Mouse (Mus musculus) gastrocnemius, postnatal 36 days (tissue): ENCODE measurements around the gene Bmyc. TPM values are rescaled to one million over a fixed set of nuclear protein-coding genes. Genes with fewer than 3 reads are reported as not detected.
"Not testable (repeated sequence)": the region's sequence is repeated elsewhere in the genome, so short reads cannot be mapped to it uniquely, and the experiment has no call there.

Experiments
- DNase-seq, 2 experiments: peaks; one replicate each; pipeline ENCODE4 v3.0.0; 2022
- intact Hi-C: fragments of 180-260 bp; cut with DNase I; formaldehyde crosslinking; loops from one replicate; pipeline ENCODE4 v1.15.1; 2025
- long read RNA-seq, 2 experiments: library from polyadenylated mRNA; stranded (forward); transcript quantifications; one replicate each; pipeline ENCODE4 v2.0.0; 2021
- total RNA-seq, 2 experiments: library from RNA; stranded (reverse); gene quantifications; 2 replicates each; pipeline ENCODE4 v1.2.3; 2021

Bmyc gene
- total RNA-seq, result 10 to 100 TPM; 15.4 to 16.3 TPM
- long read RNA-seq, experiment 1, transcript Bmyc-201 (1 exons, 983 nt), result major isoform, 33 of 33 reads
- long read RNA-seq, experiment 1, partial matches to known transcripts, result 0 of 33 reads
- long read RNA-seq, experiment 1, other reads (novel, unspliced or antisense), result 0 of 33 reads
- long read RNA-seq, experiment 2, transcript Bmyc-201 (1 exons, 983 nt), result major isoform, 60 of 60 reads
- long read RNA-seq, experiment 2, partial matches to known transcripts, result 0 of 60 reads
- long read RNA-seq, experiment 2, other reads (novel, unspliced or antisense), result 0 of 60 reads

DNA sequence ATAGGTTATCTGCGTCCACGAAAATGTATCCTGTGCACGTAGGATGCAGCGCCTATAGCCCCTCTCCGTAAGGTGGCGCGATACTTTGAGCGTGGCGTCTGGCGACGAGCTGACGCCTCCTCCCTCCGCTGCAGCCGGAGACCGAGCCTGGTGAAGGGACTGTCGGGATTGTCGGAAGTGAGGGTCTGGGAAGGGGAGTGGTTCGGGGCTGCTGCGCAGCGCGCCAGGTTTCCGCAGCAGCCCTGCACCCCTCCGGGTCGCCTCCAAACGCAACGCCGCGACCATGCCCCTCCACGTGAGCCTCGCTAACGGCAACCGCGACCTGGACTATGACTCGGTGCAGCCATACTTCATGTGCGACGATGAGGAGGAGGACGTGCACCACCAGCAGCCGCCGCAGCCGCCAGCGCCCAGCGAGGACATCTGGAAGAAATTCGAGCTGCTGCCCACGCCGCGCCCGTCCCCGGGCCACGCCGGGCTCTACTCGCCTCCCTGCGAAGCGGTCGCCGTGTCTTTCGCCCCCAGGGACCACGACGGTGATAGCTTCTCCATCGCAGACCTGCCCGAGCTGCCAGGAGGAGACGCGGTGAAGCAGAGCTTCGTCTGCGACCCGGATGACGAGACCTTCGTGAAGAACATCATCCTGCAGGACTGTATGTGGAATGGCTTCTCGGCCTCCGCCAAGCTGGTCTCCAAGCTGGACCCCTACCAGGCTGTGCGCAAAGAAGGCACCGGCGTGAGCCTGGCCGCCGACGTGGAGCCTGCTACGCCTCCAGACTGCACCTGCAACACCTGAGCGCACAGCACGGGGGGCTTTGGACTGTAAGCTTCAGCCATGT is at the start of gene Bmyc:
Gene Bmyc (plus strand): TSS at position 97 of the 839 bp plus-strand sequence.
- DNase-seq, result peak; percentile 63 to 69
- intact Hi-C loops, result loop anchor here (5.0 kb wide), 1 partner anchor 70 kb away; no protein-coding TSS in a partner anchor

DNA sequence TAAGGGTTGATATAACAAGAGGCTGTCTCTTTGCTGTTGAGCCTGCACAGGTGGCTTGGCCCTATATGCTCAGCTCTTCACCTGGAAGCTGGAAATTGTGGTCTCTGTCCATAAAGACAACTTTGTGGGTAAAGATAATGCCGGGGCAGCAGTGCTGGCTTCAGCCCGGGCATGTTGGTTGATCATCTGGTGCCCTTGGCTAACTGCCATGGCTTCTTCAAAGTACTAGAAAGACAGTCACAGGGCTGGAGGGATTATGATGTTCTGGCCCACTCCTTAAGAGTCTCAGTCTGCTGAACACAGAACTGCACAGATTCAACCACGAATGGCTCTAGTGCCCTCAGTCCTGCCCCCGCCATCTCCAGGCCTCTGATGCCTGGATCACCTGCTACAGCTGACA is 49.3 kb upstream of the Bmyc start:
- DNase-seq, result no peak
- intact Hi-C loops, result no loop called here

DNA sequence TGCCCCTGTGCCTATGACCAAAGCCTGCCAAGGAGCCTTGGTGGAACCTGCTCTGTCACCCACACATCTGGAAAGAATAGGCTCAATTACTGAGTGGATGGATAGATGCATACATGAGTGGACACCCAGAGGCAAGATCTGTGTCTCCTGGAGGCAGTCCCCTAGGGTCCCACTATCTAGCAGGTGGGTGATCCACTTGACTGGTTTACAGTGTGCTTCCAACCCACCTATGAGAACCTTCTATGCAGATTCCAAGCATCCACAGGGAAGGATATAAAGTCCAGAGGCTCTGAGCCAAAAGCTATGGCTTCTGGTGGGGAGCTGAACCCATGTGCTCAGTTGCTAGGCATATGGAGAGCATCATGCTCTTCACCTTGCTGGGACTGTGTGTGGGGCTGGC is 48.9 kb upstream of the Bmyc start, which contains the start of gene Lcn5:
Gene Lcn5 (plus strand): TSS at position 301 of the 400 bp plus-strand sequence.
- intact Hi-C loops, result no loop called here
- no peak for DNase-seq

DNA sequence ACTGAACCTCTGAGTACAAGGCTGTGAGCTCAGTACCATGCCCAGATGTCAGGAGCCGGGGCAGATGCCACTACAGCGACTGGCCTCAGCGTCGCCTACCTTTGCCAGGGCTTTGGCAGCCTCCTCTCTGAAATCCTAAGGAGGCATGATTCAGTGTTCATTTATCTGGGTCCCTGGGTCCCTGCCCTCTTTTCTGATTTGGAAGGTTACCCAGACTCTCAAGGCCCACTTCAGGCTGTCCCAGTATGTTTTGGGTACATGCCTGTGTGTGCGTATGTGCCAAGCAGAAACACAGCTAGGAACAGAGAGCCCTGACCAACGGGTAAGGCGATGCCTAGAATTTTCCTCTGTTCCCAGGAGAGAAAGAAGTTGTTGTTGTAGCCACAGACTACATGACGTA is 46.3 kb upstream of the Bmyc start:
- no peak for DNase-seq
- intact Hi-C loops, result no loop called here

GRCm38 (mm10) chr2:25661245-25661970 is 45.1 kb upstream of the Bmyc start:
- intact Hi-C loops, result no loop called here
- DNase-seq, result no peak

DNA sequence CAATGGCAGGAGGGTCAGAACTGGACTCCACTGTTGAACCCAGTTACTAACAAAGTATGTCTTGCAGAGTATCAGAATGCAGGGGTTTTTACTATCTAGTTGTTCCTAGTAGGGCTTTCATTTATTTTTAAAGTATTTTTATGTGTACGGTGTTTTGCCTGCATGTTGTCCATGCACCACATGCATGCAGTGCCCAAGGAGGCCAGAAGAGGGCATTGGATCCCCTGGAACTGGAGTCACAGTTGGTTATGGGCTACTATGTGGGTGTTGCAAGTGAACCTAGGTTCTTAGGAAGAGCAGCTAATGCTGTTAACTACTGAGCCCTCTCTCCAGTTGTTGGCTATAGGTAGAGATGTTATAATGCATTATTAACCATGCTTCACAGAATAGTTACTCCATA is 43.0 kb upstream of the Bmyc start:
- intact Hi-C loops, result no loop called here

GRCm38 (mm10) chr2:25664125-25664524 is 42.4 kb upstream of the Bmyc start:
- intact Hi-C loops, result no loop called here
- DNase-seq, result no peak

More for the DNA sequence above, 43.0 kb upstream of the Bmyc start:
- peak in 1 of 2 experiments; percentile 22 for DNase-seq

DNA sequence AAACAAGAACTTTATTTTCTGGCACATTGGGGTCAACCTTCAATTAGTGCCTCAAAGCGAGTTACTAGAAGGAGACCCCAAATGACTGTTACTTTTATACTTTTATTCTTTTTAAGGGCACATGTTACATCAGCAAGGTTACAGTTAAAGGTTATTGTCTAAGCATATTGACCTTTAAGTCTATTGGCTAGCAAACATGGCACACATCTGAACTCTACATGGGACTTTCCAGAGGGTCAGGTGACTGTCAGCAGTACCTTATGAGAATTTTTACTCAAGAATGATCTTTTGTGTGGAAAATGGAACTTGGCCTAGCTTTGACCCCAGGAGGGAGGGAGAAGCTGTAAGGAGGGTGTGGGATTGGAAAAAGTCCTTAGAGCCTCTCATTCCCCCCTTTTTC is 40.0 kb upstream of the Bmyc start:
- DNase-seq, result no peak
- intact Hi-C loops, result no loop called here

DNA sequence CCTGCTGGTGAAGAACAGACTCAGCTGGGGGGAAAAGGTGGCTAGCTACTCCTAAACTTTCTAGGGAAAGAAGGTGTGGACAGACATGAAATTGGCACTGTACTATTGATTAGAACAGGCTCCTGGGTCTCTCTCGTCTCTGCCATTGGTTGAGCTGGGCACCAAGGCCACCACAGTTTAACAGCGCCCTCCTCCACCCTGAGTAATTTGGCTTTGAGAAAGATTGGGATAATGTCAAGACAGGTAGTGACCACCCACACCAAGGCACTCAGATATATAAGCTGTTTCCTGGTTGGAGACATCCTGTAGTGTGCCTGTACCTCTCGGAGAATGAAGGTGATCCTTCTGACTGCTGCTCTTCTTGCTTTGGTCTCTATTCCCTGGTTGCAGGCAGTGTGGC is 30.1 kb upstream of the Bmyc start, which contains the start of gene Lcn6:
Gene Lcn6 (plus strand): TSS at position 301 of the 400 bp plus-strand sequence.
- intact Hi-C loops, result no loop called here
- DNase-seq, result no peak

DNA sequence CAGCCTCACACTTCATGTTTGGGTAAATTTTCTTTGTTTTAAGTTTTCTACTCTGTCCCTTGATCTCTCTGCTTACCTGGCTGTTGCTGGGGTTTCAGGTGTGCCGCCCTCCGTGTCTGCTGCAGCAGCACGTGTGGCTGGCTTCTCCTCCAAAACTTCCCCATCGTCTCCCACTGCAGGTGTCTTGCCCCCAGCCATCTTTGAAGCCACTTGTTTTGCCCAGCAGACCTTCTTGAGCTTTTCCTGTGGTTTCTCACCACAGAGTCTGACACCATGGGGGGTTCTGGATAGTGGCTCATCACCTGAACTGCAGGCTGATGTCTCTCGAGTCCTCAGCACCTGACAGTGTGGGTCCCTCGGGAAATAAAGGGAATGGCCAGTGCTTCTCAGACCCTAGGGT is 27.0 kb upstream of the Bmyc start:
- no peak for DNase-seq
- intact Hi-C loops, result no loop called here

DNA sequence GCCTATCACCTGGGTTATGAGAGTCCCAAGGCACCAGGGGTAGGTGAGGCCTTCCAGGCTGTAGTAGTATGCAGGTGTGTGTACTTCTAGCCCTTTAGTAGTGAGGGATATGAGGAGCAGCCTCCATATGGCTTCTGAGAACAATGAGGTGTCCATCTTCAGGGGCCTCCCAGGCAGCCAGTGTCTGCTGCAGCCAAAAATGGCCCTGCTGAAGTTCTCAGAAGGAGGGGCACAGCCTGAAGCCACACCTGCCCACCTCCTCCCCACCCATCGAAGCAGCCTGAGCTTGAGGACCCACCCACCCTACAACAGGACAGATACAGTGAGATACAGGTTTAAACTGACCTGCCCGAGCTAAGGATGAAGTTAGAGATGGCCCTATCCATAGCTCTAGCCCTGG is 24.1 kb upstream of the Bmyc start, which contains the start of gene Lcn10:
Gene Lcn10 (plus strand): TSS at position 301 of the 400 bp plus-strand sequence.
- intact Hi-C loops, result no loop called here

DNA sequence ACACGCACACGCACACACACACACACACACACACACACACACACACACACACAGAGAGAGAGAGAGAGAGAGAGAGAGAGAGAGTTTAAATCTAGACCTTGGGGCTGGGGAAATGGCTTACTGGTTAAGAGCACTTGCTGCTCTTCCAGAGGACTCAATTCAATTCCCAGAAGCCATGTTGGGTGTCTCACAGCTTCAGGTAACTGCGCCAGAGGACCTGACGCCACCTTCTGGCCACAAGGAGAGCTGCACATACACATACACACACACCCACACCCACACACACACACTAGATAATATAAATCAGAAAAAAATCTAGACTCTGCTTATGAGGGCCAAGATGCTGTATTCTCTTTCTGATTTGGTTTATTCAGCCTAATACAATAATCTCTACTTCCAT is 19.6 kb upstream of the Bmyc start:
- intact Hi-C loops, result no loop called here
- no peak for DNase-seq

More for the DNA sequence above, 24.1 kb upstream of the Bmyc start, which contains the start of gene Lcn10:
- DNase-seq, result no peak

GRCm38 (mm10) chr2:25694605-25695004 is 11.9 kb upstream of the Bmyc start:
- DNase-seq, result peak; percentile 38 to 42
- intact Hi-C loops, result loop anchor here (5.0 kb wide), 1 partner anchor 52 kb away; no protein-coding TSS in a partner anchor

DNA sequence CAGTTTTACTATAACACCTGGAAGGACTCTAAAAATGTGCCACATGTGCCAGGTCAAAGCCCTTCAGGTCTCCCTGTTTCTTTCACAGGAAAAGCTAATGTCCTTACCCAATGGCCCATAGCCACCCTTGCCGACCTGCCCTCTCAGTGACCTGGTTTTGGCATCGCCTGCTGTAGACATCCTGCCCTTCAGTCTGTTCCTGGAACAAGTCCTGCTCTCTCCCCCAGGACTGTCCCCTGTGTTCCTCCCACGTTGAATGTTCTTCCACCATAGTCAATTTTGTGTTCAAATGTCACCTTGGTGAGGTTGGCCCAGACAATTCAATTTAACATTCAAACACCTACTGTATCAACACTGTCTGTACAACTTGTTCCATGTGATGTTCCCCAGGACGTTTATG is 9.6 kb upstream of the Bmyc start:
- DNase-seq, result peak in 1 of 2 experiments; percentile 6
- intact Hi-C loops, result no loop called here

DNA sequence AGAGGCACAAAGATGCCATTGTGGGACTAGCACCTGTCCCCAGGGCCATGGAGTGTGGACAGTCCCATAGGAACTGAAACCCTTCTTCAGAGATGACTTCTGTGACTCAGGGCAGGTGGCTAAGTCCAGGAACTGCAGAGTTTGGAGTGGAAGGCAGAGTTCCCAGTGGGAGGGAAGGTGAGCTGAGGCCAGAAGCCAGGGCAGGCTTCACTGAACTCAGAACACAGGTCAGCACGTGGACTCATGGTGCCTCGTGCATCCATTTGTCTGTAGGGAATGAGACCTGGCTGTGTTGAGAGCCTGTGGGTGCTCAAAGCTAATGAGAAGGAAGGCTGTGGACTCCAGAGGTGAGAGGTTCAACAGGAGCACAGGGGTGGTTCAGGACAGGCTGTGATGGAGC is 7.8 kb upstream of the Bmyc start:
- intact Hi-C loops, result no loop called here
- DNase-seq, result peak in 1 of 2 experiments; percentile 0

DNA sequence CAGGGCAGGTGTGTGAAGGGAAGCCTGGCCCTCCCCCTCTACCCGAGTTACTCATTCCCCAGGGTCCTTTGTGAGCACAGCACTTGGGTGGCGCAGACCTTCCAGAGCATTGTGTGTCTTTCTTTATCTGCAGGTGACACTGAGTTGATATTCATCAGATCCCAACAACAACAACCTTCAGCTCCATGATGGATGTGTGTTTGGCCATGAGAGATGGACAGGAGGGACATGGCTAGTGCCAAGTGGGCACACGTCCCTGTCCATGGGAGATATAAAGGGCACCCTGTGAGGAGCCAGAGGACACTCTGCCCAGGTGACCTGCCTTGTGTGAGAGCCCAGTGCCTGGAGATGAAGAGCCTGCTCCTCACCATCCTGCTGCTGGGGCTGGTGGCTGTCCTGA is 6.8 kb upstream of the Bmyc start, which contains the start of gene Obp2a:
Gene Obp2a (plus strand): TSS at position 301 of the 400 bp plus-strand sequence.
- DNase-seq, intact Hi-C loops: not testable (repeated sequence)

DNA sequence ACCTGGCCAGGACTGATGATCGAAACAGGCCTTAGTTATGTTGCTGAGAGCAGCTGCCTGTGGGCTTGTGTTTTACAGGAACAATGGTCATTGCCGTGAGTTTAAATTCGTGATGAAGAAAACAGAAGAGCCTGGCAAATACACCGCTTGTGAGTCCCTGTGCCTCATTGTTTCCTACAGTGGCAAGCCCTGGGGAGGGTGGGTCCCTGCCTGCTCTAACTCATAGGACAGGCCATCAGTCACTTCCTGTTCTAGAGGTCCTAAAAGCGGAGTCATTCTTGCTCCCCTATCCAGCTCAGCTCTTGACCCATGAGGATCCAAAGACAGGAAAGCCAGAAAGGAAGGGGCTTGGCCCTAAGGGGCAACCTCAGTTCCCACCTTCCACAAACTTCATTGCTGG is 5.5 kb upstream of the Bmyc start:
- DNase-seq, result no peak
- intact Hi-C loops, result no loop called here

DNA sequence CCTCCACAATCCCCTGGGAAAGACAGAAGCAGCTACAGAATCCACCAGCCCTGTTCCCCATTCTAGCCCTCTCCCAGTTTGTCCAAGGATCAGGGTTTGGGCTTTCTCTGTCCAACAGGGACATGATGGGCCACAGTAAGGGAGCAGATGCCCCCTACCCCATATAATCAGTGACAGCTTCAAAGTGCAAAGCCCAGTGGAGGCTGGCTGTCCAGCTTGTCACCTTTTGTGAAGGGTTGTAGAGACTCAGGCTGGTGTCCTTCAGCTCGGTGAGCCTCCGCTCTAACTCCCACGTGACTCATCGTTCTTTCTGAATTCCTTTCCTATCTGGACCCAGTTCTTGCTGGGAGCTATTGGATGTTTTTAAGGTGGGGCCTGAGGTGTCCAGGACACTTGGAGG is 2.8 kb upstream of the Bmyc start:
- intact Hi-C loops, result no loop called here
- no peak for DNase-seq

DNA sequence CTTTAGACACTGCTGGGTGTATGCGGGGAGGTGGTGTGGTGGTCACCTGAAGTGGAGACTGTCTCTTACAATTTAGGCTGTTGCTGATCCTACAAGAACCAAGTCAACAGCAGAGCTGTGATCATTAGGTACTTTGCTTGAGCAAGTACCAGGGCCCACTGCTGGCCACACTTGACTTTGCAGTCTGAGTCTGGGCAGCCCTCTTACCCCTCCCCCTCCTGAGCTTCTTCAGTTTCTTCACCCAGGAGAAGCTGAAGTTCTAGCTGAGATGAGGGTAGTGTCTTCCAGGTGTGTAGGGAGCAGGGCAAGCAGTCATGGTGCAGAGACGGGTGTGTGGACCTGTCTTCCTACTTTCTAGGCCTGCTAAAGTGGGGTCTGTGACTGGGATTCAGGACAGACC is 1.6 kb downstream of the Bmyc start:
- no peak for DNase-seq
- intact Hi-C loops, result loop anchor here (5.0 kb wide), 1 partner anchor 71 kb away; no protein-coding TSS in a partner anchor

DNA sequence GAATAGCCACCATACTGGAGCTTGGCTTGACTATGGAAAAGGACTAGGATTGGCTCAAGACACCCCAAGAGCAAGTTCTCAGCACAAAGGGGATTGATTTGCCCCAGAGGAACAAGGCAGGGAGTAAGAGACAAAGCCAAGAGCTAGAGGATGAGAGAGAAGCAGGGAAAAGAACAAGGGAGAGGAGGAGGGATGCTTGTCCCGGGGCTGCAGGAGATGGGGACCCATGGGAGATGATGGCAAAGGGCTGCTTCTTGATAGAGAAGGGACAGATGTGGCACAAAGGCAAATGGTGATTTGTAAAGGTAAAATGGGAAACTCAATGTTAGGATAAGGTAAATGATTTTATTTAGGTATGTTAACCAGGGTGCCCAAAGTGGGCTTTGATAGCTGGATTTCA is 2.5 kb downstream of the Bmyc start:
- intact Hi-C loops, result loop anchor here (5.0 kb wide), 1 partner anchor 72 kb away; no protein-coding TSS in a partner anchor
- not testable (repeated sequence) for DNase-seq
